In the genomic region with DNA sequence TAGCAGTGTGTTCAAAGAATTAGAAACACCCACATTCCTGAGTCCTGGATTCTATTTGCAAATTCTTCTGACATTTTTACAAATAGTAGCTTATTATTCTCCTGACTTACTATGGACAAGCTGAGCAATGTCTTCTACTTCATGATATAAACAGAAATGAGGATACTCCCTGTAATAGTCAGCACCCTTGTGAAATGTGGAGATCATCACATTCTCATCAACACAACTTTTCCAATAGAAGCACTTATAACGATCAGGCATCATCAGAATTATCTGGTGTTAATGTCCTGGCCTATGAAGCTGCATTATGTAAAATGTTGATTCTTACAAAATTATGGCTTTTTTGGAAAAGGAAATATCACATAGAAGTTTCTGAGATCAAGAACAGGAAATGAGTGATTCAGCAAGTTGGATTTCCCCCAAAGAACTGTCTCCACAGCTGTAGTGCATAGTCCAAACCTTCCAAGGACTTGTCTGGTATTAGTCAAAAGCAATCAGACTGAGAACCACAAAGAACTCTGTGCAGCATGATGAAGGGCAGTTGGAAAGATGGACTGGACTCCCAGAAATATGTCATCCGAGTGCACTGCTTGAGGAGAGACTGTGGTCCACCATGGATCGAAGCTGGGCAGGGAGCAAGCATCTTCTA, we compare ENCODE assay signal across 16 mouse cellular contexts.
DNase-seq lines count a peak whose midpoint lies in the region; ATAC-seq and TF ChIP-seq lines count a peak whose summit lies in the region.
"Had no signal": no experiment of that assay in that cellular context is flagged by ENCODE, and none has a peak within 500 bp of the region (broad histone marks: within the 10 kb centered on the region; RNA-seq: fewer than 3 reads in every experiment).

No protein-coding gene starts in this region.

- H3K27ac ChIP-seq in embryonic fibroblast, embryonic 13.5 days (ENCODE audit: insufficient read depth, low read length), result peak overlapping the region; percentile 37
- peak overlapping the region; percentile 23; the same call in 1 of the 2 replicates for H3K27ac ChIP-seq in stomach, embryonic 14.5 days (ENCODE audit: low read length)
- H3K27ac ChIP-seq in forebrain, postnatal 0 days (ENCODE audit: low read depth, low read length), result no peak overlapping the region
- H3K27ac ChIP-seq: embryonic facial prominence, embryonic 13.5 days; forebrain, embryonic 15.5 days; hindbrain, embryonic 15.5 days; left cerebral cortex, adult 2 months; limb, embryonic 13.5 days had no signal

- ATAC-seq in stomach, embryonic 14.5 days (ENCODE audit: insufficient number of reproducible peaks, insufficient read depth, low FRiP score, low read depth), result peak; percentile 72; the same call in 1 of the 2 replicates
- no peak for ATAC-seq in forebrain, postnatal 0 days
- ATAC-seq in megakaryocyte progenitor cell, adult 5-6 weeks (replicated peaks; ENCODE audit: poor library complexity), result no peak
- ATAC-seq: forebrain, embryonic 15.5 days had no signal

- H3K4me1 ChIP-seq in embryonic fibroblast, embryonic 13.5 days (ENCODE audit: control insufficient read depth, insufficient read depth, low read length), result peaks cover 2% of the 10 kb centered on the region
- no peaks in the 10 kb centered on the region for H3K4me1 ChIP-seq in stomach, embryonic 14.5 days (ENCODE audit: control insufficient read depth, insufficient read depth, low read length)
- no peaks in the 10 kb centered on the region for H3K4me1 ChIP-seq in forebrain, postnatal 0 days (ENCODE audit: insufficient read depth)
- H3K4me1 ChIP-seq: embryonic facial prominence, embryonic 13.5 days; forebrain, embryonic 15.5 days; hindbrain, embryonic 15.5 days; limb, embryonic 13.5 days had no signal

- TF ChIP-seq POLR2A in embryonic fibroblast, embryonic 13.5 days (IDR thresholded peaks at IDR 0.05; ENCODE audit: low read depth, low read length), result 0 out of 2 replicates have a peak, but pooled peaks have one; percentile 3

- intact Hi-C loops in heart, postnatal 10 days (cut with DNase I), result no loop called here

- WGBS in stomach, embryonic 14.5 days, result 66% methylated on average over 3 of the region's 3 CpGs
- WGBS in forebrain, postnatal 0 days, result 93% methylated on average over 3 of the region's 3 CpGs

- H3K9me3 ChIP-seq in stomach, embryonic 14.5 days (ENCODE audit: control insufficient read depth, low read depth, low read length), result no peaks in the 10 kb centered on the region
- no peaks in the 10 kb centered on the region for H3K9me3 ChIP-seq in forebrain, postnatal 0 days (ENCODE audit: low read length)
- H3K9me3 ChIP-seq: embryonic facial prominence, embryonic 13.5 days; forebrain, embryonic 15.5 days; hindbrain, embryonic 15.5 days; limb, embryonic 13.5 days had no signal

- peak; percentile 18 for DNase-seq in kidney, postnatal 10 days
- no peak for DNase-seq in kidney, postnatal 36 days
- DNase-seq in heart, postnatal 10 days, result peak; percentile 66 to 68
- no peak for DNase-seq in forebrain, postnatal 0 days
- DNase-seq: adrenal gland, postnatal 14 days; cerebellum, postnatal 25 days; gastrocnemius, postnatal 36 days; thymus, postnatal 36 days had no signal

- no peak overlapping the region for H3K4me2 ChIP-seq in stomach, embryonic 14.5 days (replicated peaks; ENCODE audit: low read depth, low read length)
- H3K4me2 ChIP-seq in forebrain, postnatal 0 days (ENCODE audit: low read depth), result no peak overlapping the region
- H3K4me2 ChIP-seq: embryonic facial prominence, embryonic 13.5 days; forebrain, embryonic 15.5 days; hindbrain, embryonic 15.5 days; limb, embryonic 13.5 days had no signal

- H3K4me3 ChIP-seq in embryonic fibroblast, embryonic 13.5 days (ENCODE audit: insufficient read depth, low read length), result no peak overlapping the region
- H3K4me3 ChIP-seq in stomach, embryonic 14.5 days (ENCODE audit: low read depth, low read length), result no peak overlapping the region
- H3K4me3 ChIP-seq in forebrain, postnatal 0 days (ENCODE audit: low read depth, low read length), result no peak overlapping the region
- H3K4me3 ChIP-seq: embryonic facial prominence, embryonic 13.5 days; forebrain, embryonic 15.5 days; hindbrain, embryonic 15.5 days; left cerebral cortex, adult 2 months; limb, embryonic 13.5 days had no signal

- H3K9ac ChIP-seq in stomach, embryonic 14.5 days (replicated peaks; ENCODE audit: low read depth, low read length), result no peak overlapping the region
- no peak overlapping the region for H3K9ac ChIP-seq in forebrain, postnatal 0 days
- H3K9ac ChIP-seq: embryonic facial prominence, embryonic 13.5 days; forebrain, embryonic 15.5 days; hindbrain, embryonic 15.5 days; limb, embryonic 13.5 days had no signal

- no peak for TF ChIP-seq CTCF in embryonic fibroblast, embryonic 13.5 days (IDR thresholded peaks at IDR 0.05; ENCODE audit: borderline replicate concordance, insufficient read depth, low read length)
- TF ChIP-seq CTCF in forebrain, postnatal 0 days (IDR thresholded peaks at IDR 0.05; ENCODE audit: low read depth), result no peak

- no peaks in the 10 kb centered on the region for H3K27me3 ChIP-seq in stomach, embryonic 14.5 days (ENCODE audit: control insufficient read depth, insufficient read depth, low read length)
- no peaks in the 10 kb centered on the region for H3K27me3 ChIP-seq in forebrain, postnatal 0 days (ENCODE audit: insufficient read depth, low read length)
- H3K27me3 ChIP-seq: embryonic facial prominence, embryonic 13.5 days; forebrain, embryonic 15.5 days; hindbrain, embryonic 15.5 days; limb, embryonic 13.5 days had no signal

- no peaks in the 10 kb centered on the region for H3K36me3 ChIP-seq in stomach, embryonic 14.5 days (ENCODE audit: control insufficient read depth, insufficient read depth, low read length)
- H3K36me3 ChIP-seq in forebrain, postnatal 0 days (ENCODE audit: insufficient read depth), result no peaks in the 10 kb centered on the region
- H3K36me3 ChIP-seq: embryonic facial prominence, embryonic 13.5 days; forebrain, embryonic 15.5 days; hindbrain, embryonic 15.5 days; limb, embryonic 13.5 days had no signal

Comparison
In these comparisons a context has a peak if more than half of its experiments do, and no peak if none do; other contexts are left out.
1. DNase-seq: peak in kidney, postnatal 10 days (single experiment) and heart, postnatal 10 days (2 of 2); none in kidney, postnatal 36 days (0 of 2) and forebrain, postnatal 0 days (single experiment).